Mouse (Mus musculus): Measurements from ENCODE around the gene Kcnab1. TPM values are rescaled to one million over a fixed set of nuclear protein-coding genes. Genes with fewer than 3 reads are reported as not detected.

The Kcnab1 gene
- polyA plus RNA-seq, 3 experiments from 2014 or later: 0.43 to 1.3 (median 0.80) TPM

DNA sequence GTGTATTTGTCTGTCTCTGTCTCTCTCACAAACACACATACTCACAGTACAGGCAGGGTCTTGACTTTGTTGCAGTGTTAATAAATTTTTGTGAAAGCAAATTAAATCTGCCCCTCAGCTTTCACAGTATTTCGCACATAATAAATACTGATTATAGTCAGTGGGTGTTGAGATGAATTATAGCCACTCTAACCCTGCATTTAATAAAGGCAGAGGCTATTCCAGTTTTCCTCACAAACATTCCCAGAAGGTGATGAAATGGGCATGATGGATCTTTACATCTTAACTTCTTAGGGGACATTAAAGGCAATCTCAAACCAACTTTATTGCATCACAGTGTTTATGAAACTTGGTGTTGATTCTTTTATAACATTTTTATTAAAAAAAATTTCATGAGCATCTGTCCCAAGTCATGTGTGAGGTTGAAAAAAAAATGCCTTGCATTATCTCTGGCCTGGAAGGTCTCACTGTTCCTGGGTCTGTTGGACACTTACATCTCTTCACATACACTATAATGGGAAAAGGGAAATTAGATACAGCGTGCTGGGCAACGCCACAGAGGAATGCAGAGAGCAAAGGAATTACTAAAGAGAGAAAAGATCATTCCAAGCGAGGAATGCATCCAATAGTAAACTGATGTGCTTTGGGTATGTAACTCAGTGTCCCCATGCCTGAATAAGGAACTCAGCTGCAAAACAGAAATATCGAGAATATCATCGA is 95.3 kb downstream of the Kcnab1 start:
- no peak for ATAC-seq

GRCm38 (mm10) chr3:65205539-65206020 is 96.4 kb downstream of the Kcnab1 start:
- ATAC-seq: no peak

DNA sequence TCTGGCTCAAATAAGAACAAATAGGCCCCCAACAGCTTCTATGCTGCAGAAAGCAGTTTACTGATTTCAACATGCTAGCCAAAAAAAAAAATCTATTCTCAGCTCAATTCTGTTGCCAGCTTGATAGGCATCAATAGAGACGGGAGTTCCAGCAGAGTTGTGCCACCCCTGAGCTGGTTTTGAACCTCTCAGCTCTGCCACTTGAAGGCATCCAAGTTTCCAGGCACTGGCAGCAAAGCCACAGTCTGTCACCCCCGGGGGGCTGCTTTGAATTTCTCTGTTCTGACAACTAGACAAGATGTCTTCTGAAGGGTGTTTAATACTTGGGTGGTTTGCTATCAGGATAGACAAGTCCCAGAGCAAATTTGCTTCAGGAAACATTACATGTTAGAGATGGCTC is 104.5 kb downstream of the Kcnab1 start:
- ATAC-seq: no peak

GRCm38 (mm10) chr3:65214635-65215034 is 105.5 kb downstream of the Kcnab1 start:
- no peak for ATAC-seq

DNA sequence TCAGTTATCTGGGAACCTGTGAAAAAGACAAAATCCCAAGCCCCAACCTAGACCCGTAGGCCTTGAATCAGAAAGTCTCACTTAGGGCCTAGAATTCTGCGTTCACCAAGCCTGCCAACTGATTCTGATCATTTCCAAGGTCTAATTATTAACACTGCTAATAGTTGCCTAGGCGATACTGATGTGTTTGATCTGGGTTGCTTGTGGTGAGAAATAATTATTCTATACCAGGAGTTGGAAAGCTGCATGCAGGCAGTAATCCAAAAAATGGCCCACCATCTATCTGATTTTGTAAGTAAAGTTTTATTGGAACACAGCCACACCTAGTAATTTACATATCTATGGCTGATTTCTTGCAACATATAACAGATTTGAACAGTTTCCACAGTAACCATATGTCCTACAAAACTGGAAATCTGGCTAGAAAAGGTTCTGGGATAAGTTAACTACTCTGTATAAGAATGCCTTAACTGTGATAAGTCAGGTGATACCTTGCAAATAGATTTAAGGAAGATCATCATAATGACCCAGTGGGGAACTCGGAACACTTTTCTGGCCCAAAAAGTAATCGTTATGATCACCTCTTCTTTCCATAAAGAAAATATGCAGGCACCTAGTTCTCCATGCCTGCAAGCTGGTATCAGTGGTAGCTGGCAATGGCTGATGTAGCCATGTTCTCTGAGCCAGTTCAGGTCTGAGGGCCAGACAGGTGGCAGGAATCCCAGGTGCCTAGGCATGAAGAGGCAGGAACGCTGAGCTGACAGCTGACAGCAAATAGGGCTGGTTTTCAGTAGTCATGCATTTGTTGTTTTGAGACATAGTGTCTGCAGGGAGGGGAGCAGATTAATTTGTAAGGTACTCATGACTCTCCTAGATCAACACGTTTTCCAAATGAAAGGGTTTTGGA is 108.7 kb downstream of the Kcnab1 start:
- ATAC-seq: no peak

GRCm38 (mm10) chr3:65220287-65220686 is 111.1 kb downstream of the Kcnab1 start:
- ATAC-seq: no peak

- ATAC-seq: no peak
Measured at GRCm38 (mm10) chr3:65223635-65224034, 114.5 kb downstream of the Kcnab1 start.

GRCm38 (mm10) chr3:65230978-65231377 is 121.8 kb downstream of the Kcnab1 start:
- no peak for ATAC-seq

GRCm38 (mm10) chr3:65231419-65232090 is 122.4 kb downstream of the Kcnab1 start:
- no peak for ATAC-seq

GRCm38 (mm10) chr3:65249023-65249422 is 139.8 kb downstream of the Kcnab1 start:
- ATAC-seq: no peak

DNA sequence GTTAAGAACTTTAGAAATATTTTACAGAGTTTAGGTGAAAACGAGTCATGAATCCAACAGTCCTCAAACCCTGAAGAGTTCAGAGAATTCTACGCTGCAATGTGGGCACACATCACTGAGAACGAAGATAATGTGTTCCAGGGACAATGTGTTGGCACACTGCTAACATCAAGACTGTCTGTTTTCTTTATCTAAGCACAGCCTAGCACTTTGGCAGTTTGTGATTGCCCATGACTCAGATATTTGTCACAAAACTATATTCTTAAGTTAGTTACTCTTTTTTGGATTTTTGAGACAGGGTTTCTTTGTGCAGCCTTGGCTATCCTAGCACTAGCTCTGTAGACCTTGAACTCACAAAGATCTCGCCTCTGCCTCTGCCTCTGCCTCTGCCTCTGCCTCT is 151.3 kb downstream of the Kcnab1 start:
- no peak for ATAC-seq

DNA sequence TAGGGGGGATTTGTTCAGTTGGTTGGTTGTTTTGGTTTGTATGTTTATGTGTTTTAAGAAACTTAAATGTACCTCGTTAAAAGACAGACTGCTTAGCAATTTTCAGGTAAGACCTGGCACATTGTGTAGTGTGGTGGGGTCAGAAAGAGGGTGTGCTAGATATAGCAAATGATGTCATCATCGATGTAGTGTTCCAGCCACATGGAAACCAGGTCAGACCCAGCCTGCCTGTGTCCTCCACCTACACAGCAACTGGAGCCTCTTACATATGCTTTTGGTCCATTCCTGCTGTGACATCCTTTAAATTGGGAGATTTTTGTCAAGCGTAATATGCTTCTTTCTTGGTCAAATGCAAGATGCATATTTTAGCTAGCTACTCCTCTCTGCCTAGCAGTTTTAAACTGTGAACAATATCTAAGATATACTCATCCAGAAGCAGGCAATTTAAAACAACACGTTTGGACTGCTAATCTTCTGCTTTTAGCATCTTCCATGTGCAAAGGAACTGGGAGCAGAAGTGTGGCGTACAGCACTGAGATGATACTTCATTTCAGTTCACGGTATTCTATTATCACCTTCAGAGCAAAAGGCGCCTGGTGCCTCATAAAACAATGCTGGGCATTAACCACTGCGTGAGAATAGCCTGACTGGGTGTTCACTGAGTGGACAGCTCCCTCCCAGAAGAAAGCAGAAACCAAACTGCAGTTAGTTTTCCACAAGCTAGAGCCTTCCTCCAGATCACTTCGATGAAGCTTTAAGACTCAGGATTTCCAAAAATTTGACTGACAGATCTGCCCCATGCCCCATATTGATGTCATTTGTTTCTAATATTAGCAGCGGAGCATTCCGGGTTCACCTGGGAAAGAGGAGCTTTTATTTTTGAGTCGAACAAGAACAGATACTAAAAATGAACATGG is 153.6 kb downstream of the Kcnab1 start:
- ATAC-seq: no peak

DNA sequence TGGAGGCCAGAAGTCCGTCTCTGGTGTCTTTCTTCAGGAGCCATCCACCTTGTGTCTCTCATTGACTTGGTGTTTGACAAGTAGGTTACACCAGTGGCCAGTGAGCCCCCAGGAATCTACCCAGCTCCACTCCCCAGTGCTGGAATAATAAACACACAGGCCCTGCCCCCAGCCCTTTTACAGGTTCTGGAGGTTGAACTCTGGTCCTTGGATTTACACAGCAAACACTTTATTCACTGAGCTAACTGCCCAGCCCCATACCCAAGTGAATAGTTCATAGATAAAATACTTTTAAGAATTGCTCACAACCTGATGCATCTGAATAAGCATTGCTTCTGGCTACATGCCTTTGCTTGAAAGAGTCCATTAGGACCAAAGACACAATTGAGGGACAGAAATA is 164.1 kb downstream of the Kcnab1 start:
- ATAC-seq: no peak

DNA sequence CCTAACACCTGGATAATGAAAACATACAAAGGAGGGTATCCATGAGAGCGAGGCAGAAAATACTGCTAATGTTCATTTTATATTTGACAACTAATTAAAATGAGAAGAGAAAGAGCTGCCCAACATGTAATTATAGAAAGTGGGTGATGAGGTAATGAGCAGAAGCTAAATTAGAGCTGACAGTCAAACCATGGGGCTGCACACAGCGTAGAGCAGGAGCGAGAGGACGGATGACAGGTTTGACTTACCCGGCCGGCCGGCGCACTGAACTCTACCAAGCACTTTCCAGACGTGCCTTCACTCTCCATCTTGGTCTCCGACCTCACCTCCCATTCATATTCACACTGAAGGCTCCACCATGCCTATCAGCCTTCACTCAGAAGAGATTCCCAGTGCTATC is 168.6 kb downstream of the Kcnab1 start:
- ATAC-seq: no peak

DNA sequence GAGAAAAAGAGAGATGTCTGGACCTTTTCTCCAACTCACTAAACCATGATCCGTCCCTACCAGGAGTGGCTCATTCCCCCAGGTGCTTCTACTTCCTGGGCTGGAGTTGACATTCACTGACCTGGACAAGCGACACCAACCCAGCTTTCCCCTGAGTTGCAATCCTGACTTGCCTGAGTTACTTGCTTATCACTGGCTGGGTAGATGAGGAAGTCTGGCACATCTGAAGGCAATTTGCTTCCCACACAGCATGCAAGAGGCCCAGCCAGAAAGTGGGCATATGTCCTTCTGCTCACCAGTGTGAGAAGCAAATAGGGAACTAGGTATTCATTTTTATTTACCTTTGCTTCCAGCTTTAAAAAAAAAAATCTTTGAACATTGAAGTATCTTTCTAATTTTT is 174.2 kb downstream of the Kcnab1 start:
- ATAC-seq: no peak

GRCm38 (mm10) chr3:65288994-65289393 is 179.8 kb downstream of the Kcnab1 start:
- no peak for ATAC-seq

DNA sequence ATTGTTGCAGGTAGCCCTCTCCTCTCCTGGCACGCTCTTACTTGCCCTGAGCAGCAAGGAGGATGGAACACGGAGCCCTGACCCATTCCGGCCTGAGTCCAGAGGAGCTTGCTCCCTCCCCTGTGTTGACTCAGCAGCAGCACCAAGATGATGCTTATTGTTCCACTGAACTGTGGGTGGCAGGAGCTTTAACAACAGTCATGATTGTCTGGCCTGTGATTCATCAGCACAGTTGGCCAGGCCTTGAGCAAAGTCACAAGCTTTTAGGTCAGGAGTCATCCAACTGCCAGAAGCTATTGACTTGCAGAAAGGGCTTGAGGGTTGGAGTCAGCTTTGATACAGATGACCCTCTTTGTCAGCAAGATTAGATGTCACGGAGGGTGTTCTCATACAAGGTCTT is 187.8 kb downstream of the Kcnab1 start:
- ATAC-seq: no peak

DNA sequence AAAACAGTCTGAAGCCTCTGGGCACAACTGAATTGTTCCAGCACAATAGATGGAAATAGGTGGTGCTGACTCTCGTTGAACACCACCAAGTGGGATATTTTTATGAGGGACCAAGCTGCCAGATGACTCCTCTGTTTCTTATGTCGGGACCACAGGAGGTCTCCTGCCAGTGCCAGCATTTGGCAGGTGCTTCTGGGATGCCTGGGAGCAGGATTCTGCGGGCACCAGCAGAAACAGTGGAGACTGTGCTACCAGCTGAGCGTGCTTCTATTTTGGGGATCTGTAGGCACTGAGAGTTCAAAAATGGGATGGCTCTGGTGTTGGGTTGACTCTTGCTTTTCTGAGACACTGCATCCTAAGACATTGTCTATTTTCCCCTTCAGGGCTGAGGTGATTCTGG is 190.0 kb downstream of the Kcnab1 start:
- no peak for ATAC-seq

- ATAC-seq: no peak
Measured at GRCm38 (mm10) chr3:65301531-65301930, 192.3 kb downstream of the Kcnab1 start.

DNA sequence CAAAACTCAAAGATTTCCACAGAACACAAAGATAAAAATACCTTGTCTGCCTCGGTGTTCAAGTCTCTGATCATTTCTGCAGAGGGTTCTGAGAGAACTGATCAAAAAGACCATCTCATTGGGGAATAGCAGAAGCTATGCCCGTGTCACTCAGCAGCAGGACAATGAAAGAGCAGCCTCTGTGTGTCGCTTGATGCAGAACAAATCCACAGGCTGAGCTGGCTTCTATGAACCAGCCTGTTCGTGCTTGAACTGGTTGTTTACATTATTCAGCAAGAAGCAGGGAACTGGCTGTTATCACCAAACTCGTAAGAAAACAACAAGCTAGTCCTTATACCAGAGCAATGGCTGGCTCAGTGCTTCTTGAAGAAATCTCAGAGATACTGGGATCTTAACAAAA is 193.4 kb downstream of the Kcnab1 start:
- no peak for ATAC-seq

DNA sequence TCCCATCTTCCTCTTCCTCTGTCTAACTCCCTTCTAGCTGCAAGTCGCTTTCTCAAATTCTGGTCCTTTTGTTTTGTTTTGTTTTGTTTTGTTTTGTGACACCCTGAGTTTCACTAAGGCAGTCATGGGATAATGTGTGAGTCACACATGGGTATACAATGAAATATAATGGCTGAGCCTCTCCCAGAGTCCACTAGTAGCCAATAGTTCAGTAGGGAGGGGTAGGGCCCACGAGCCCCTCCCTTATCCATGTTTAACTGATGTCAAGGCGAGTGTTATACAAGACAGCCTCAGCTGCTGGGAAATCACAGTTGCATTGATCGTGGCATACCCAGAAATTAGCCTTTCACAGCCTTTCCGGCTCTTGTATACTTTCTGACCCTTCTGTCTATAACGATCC is 206.7 kb downstream of the Kcnab1 start:
- ATAC-seq: no peak

- ATAC-seq: no peak
Measured at GRCm38 (mm10) chr3:65316738-65317137, 207.6 kb downstream of the Kcnab1 start.
